Mouse (Mus musculus): ENCODE results near the gene Ifitm5. TPM values are rescaled to one million over a fixed set of nuclear protein-coding genes. Genes with fewer than 3 reads are reported as not detected.

The Ifitm5 gene
- total RNA-seq, 2 experiments from 2014 or later: 0.42 TPM; not detected in 1

DNA sequence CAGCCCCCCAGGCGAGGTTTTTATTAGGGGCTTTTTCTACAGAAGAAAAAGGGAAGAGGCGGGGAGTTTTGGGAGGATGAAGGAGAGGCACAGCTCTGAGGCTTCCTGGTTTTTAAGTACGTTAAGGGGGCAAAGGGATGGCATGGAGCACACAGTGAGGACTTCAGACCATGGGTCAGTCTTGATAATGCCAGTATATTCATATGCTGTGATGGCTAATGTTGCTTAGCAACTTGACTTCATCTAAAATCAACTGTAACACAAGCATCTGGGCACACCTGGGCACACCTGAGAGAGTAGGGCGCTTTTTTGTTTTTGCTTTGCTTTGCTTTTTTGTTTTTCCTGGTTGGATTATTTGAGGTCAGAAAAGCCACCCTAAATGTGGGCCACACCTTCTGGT, 16.8 kb upstream of the Ifitm5 start, which contains the start of gene Ifitm1:
Gene Ifitm1 (plus strand): TSS at position 301 of the 400 bp plus-strand sequence.
- no peak for DNase-seq
- intact Hi-C loops (cut with DNase I): no loop called here

DNA sequence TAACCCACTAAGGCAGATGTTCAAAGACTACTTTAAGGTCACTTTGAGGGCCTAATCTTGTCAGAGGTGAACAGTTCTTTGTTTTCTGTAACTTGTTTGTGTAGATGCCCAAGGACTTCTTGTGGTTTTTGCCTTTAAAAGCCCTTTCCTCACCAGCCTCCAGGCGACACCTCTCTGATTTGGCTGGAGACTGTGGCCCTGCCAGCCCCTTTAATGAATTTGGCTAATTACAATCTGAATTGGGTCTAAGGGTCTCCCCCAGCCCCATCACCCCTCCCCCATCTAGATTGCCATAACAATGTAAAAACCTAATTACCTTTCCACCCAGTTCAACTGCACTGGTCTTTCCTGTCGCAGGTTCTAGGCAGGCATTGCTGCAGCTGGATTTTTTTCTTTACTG, 12.6 kb upstream of the Ifitm5 start:
- intact Hi-C loops (cut with DNase I): no loop called here
- DNase-seq: no peak

DNA sequence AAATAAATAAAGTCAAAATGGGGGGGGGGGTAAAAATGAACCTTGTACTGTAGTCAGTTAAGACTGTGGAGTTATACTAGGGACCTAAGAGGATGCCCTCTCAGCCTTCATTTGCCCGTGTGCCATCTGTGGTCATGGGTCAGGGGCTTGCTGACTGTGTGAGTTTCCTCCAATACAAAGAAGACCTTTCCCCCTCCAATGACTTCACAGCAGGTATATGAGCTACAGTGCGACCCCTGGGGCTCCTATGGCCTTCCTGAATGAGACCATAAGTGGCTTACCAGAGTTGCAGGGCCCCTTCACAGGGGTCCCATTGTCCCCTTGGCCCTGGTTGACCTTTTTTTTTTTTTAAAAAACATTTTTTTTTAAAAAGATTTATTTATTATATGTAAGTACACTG, 11.3 kb upstream of the Ifitm5 start:
- DNase-seq: no peak
- intact Hi-C loops (cut with DNase I): no loop called here

DNA sequence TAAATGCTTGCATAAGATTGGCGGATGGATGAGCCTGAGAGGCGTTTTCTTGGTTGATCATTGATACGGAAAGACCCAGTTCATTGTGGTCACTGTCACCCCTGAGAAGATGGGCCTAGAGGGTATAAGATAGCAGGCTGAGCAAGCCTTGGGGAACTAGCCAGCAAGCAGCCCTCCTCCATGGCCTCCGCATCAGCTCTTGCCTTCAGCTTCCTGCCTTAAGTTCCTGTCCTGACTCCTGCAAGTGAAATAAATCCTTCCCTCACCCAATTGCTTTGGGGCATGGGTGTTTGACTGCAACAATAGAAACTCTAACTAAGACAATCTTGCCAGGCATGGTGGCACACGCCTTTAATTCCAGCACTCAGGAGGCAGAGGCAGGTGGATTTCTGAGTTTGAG, 9.9 kb upstream of the Ifitm5 start:
- DNase-seq: no peak
- intact Hi-C loops (cut with DNase I): no loop called here

DNA sequence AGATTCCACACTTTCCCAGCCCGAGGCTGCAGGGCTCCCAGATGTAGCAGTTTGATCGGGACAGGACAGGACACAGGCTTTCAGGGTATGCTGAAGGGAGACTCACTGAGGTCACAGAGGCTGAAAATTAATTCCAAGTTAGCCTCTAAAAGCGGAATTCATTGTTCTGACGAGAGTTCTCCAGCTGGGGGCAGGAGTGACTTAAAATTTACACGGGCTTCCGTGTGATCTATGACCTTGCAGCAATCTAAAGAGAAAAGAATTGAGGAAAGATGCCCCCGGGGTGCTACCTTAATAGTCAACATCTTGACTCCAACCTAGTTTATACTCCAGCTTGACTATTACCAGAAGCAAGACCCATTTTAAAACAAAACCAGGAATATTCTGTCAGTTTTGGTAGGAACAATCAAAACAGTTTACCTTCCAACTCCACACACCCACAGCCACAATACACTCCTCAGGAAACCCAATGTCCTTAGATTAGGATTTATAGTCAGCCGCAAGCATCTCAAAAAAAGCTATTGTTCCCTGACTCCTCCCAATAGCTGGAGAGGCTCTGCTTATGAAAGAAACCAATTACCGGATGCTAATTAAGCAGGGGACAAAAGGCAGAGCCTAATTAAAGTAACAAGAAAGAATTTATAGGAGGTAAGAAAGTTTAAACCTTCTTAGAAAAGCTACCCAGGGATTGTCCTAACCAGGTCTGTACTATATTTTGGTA, 9.2 kb upstream of the Ifitm5 start:
- DNase-seq: peak; percentile 67 to 68
- intact Hi-C loops (cut with DNase I): loop anchor here (1.0 to 5.0 kb wide), 4 partner anchors 49 to 213 kb away; partner anchors contain the start of gene Rnh1

DNA sequence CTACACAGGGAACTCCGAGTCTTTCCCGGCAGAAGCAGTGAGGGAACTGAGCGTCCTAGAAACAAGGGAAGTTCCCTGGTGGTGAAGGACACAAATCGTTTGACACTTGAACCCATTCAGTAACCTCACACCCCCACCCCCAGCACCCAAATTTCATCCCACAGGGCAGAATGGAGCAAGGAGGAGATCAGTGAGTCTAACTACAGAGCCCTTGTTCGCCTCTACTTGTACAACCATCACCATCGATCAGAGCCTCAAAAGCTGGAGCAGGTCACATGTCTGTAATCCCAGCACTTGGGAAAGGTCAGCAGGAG, 6.4 kb upstream of the Ifitm5 start:
- intact Hi-C loops (cut with DNase I): loop anchor here (1.0 to 5.0 kb wide), 2 partner anchors 15 to 216 kb away; partner anchors contain the start of genes Pgghg and Rnh1
- DNase-seq: no peak

DNA sequence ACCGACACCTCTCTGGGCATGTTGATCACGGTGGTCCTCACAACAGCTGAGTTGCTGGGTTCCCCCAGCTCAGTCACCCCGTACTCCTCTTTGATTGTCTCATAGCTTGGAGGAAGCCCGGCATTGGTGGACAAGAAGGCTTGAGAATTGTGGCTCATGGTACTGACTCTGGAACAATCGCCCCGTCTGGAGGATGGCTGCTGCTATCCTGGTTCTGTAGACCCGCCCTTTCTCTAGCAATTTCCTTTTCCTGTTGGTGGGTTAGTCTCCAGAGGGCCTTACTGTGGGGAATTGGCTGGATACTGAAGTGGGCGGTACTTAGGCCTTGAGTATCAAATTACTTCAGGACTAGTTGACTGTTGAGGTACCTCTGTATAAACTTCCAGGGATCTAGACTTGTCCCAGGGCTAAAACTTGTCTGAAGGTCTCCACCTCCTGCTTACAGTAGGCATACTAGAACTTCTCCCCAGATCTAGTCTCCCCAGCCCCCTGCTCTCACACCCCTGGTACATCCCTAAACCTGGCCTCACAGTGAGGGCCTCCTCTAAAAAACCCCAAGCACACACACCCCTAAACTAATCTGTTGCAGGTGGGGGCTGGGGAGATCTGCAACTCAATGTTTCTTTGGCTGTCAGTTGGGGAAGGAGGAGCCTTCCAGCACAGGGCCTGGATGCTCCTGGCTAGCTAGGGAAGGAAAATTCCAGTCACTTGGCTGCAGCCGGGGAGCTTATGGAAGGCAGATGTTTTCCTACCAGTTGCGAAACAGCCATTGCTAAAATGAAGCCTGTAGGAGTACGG, 5.9 kb upstream of the Ifitm5 start, which contains the start of the genes Gm45717 and Ifitm2:
Gene Gm45717 (minus strand): TSS at position 180 of the 798 bp plus-strand sequence.
Gene Ifitm2 (minus strand): TSS at position 230 of the 798 bp plus-strand sequence.
- intact Hi-C loops (cut with DNase I): loop anchor here (1.0 to 5.0 kb wide), 2 partner anchors 15 to 216 kb away; partner anchors contain the start of genes Pgghg and Rnh1
- DNase-seq: peak; percentile 82 to 85

DNA sequence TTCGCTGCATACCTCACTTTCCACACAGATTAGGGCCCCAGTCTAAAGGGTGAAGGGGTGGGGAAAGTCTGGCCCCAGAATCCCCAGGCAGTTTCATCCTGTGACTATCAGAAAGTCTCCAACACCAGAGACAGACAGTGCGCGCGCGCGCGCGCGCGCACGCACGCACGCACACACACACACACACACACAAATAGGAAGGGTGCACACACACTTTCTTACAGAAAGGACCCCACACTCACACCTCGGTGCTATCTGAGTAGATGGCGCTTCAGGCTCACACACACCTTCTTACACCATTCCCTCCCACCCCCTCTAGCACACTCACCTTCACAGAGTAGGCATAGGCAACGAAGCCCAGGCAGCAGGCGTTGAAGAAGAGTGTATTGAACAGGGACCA, 5.3 kb upstream of the Ifitm5 start:
- DNase-seq: no peak
- intact Hi-C loops (cut with DNase I): loop anchor here (5.0 kb wide), 1 partner anchor 217 kb away; the partner anchor contains the start of gene Rnh1

DNA sequence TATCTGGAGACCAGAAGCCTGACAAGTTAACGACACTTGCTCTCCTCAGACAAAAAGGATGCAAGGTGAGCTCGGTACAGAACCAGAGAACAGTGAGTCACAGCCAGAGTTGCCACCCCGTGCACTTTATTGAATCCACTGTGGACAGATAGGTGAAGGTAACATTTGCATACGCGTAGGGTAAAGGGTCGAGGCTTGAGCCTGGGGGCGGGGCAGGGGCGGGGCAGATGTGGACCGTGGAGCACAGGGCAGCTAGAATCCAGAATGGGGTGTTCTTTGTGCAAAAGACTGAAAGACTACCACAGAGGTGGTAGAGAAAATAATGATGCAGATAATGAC, 4.6 kb upstream of the Ifitm5 start:
- DNase-seq: no peak

DNA sequence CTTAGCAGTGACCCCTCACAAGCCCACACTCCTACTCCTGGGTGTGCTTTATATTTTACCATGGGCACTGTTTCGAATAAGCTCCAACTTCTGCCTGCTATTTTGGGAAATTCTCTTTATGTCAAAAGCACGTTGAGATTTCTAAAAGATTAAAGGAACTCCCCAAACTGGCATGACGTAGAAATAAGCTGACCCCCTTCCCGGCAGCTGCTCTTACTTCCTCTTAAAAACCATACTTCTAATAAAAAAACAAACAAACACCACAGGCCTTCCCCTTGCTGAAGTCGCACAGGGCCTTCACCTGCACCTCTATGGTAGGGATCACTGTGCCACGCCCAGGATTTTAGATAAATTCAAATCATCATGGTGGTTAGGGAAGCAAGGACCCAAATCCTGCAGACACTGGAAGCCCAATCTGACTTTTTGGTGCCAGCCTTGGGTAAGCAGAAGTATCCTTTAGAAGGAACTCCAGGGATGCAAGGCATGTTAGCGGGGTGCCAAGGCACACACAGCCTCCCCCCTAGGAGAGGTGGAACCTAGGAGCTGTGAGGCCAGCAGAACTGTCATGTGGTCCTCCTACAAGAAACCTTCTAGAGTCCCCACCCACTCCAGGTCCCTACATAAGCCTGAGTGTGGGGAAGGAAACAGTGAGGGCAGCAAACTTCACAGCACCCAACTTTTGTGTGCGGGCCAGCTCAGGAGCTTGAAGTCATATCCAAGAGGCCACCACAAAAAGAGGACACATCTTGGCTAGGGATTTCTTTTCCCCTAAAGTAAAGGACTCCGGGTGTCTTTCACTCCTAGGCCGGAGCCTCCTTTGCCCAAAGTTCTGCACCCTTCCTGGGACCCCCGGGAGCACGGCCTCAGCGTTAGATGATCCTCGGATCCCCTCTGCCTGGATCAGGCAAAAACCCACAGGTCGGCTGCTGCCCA, 4.0 kb upstream of the Ifitm5 start:
- intact Hi-C loops (cut with DNase I): no loop called here
- no peak for DNase-seq

More for the DNA sequence above, 4.6 kb upstream of the Ifitm5 start:
- intact Hi-C loops (cut with DNase I): loop anchor here (5.0 kb wide), 1 partner anchor 218 kb away; the partner anchor contains the start of gene Rnh1

DNA sequence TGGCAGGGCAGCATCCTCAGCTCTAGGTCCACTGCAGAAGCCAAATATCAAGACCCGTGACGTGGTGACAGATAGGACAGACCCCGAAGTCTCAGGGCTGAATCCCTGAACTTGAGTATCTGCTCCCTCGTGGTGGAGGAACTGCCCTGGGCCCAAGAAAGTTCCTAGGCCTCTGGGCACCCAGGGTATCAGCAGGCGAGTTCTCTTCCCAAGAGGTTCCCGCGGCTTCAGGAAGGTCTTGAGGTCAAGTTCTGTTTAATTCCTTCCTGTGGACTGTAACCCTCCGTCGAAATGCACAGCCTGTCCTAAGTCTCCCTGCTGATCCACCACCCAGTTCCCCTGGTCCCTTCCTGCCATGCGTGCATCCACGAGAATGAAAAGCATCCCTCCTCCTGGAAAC, 3.0 kb upstream of the Ifitm5 start:
- DNase-seq: no peak
- intact Hi-C loops (cut with DNase I): no loop called here

DNA sequence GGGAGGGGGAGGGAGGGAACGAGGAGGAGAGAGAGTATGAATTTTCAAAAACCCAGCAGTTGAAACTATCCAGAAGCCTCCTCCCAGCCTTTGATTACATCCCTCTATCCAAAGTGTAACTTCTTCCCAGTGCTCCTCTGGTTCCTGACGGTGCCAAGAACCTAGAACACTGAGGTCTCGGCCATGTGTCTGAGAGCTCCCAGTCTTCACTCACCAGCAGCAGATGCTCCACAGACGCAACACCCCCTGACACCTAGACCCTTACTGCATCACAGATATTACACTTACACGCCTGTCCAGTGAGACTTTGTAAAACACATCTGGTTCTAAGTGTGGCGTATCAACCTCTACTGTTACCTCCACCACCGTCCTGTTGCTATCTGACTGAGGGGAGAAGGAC, 2.4 kb upstream of the Ifitm5 start:
- intact Hi-C loops (cut with DNase I): no loop called here
- DNase-seq: no peak

DNA sequence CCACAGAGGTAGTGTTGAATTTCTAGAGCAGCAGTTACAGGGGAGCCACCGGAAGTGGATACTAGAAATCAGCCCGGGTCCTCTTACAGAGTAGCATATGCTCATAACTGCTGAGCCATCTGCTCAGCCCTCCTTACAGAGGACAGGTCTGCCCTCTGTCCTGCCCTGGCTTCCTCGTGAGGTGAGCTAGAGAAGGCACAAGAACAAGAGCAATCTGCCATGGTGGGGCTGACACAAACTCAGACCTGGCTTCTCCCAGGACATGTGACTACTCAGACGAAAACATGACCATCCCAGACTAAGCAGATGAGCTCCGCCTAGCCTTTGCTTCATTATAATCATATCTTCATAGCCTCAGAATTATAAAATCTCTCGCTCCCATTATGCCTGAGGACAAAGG, 1.7 kb upstream of the Ifitm5 start:
- DNase-seq: no peak
- intact Hi-C loops (cut with DNase I): no loop called here

DNA sequence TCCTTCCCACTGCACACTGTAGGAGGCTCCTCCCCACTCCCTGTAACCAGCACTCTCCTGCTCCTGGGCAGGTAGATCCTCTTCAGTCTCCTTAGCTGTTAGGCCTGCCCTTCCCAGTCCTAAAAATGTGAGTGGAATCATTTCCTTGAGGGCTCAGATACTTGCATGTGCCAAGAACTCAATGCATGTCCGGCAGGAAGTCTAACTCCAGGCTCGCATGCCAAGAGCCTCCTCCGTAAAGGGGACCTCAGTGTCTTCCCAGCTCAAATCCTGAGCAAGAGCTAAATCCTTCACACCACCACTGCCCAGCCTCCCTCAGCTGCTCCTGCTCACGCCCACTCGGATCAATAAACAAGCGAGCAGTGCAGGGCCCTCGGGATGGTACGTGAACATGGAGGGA, 960 bp upstream of the Ifitm5 start:
- intact Hi-C loops (cut with DNase I): no loop called here
- peak in 1 of 2 experiments; percentile 48 for DNase-seq

DNA sequence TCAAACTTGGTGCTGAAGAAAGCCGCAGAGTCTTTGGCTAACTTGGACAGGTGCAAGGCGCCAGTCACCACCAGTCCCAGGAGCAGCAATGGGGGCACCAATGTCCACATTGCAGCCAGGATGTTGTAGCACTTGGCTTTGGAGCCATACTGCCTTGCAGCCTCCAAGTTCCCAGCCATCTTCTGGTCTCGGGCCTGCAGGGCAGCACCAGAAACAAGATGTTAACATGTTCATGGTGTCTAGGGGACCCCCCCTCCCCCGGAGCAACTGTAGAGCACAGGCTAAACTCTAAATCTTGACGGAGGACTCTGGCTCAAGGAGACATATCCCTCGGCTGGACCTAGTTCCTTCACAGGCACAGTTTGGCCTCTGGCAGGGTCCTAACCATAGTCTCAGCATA, 836 bp downstream of the Ifitm5 start:
- intact Hi-C loops (cut with DNase I): loop anchor here (10.0 kb wide), 1 partner anchor 516 kb away; the partner anchor contains the start of genes Cd151 and Cracr2b
- no peak for DNase-seq

DNA sequence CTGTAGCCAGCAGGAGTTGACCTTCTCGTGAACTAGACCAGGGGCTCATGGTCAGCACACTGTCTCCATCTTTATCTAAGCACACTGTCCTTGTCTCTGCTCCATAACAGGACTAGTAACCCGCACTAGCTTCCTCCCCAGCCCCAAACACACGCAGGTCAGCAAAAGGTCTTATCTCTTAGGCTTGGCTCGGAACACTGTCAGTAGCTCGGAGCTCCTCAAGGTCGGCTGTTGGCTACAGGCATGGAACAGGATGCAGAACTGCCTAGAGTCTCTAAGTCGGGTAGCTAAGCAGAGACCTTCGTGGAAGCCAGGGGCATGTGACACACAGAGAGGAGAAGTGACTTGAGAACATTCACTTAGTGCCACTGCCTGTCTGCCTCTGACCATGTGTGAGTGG, 1.9 kb downstream of the Ifitm5 start:
- DNase-seq: no peak
- intact Hi-C loops (cut with DNase I): loop anchor here (10.0 kb wide), 1 partner anchor 517 kb away; the partner anchor contains the start of genes Cd151 and Cracr2b

DNA sequence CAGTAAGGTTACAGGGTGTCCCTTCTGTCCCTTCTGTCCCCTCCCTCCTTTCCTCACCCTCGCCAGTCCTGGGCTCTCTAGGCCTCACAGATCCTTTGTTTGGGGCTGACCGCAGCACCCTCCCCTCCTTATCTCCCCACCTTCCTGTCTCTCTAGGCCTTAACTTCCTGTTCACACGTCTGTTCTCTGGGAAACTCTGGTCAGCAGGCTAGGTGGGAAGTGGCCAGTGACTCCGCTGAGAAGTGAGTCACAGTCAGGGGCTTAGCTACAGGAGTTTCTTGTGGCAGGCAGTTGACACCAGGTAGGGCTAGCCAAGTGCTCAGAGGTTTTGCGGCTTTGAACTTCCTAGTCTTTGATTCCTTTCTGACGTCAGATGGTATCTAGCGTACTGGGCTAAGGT, 3.1 kb downstream of the Ifitm5 start:
- intact Hi-C loops (cut with DNase I): loop anchor here (10.0 kb wide), 1 partner anchor 518 kb away; the partner anchor contains the start of genes Cd151 and Cracr2b
- DNase-seq: no peak

DNA sequence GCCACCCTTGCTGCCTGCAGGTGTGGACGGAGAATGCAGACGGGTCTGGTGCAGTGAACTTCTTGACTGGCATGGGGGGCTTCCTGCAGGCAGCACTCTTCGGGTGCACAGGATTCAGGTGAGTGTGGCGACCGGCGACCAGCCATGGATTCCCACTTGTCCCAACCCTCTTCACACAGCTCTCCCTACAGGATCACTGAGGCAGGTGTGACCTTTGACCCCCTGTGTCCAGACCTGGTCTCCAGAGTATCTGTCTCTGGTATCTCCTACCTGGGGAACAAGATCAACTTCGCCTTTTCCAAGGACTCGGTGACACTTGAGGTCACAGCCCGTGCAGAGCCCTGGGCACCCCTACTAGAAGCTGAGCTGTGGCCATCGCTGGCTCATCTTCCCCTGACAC, 3.8 kb downstream of the Ifitm5 start:
- no peak for DNase-seq
- intact Hi-C loops (cut with DNase I): loop anchor here (10.0 kb wide), 1 partner anchor 518 kb away; the partner anchor contains the start of genes Cd151 and Cracr2b

DNA sequence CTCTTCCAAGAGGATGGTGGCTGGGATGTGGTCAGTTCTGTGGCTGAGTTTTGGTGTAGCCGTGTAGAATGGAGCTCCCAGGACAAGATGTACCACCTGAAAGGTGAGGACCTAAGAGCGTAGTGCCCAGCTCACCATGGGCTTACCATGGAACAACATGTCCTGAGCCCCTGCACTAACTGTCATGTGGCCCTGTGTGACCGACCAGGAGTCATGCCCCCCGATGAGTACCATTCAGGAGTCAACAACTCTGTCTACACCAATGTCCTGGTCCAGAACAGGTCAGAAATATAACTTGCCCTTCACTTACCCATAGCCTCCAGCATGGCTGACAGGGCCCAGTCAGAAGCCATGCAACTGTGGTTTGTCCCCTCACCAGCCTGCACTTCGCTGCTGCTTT, 4.8 kb downstream of the Ifitm5 start:
- DNase-seq: no peak
- intact Hi-C loops (cut with DNase I): loop anchor here (10.0 kb wide), 1 partner anchor 520 kb away; the partner anchor contains the start of genes Cd151 and Cracr2b

DNA sequence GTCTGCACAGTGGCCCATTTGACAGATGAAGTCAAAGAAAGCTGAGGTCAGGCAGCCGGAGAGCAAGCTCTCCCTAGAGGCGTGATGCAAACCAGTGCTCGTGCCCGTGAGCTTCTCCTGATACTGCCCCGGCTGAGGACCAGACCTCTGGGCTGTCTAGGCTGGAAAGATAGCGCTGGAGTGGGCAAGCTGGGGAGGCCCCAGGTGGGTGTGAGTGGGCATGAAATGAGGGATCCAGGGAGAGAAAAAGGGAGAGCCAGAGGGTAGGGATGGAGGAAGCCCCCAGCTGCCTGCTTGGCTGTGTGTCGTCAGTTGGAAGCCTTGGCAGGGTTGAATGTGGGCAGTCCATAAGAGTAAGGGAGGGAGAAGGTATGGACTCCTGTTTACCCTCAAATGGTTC, 5.9 kb downstream of the Ifitm5 start:
- intact Hi-C loops (cut with DNase I): loop anchor here (10.0 kb wide), 1 partner anchor 521 kb away; the partner anchor contains the start of genes Cd151 and Cracr2b

More for the DNA sequence above, 5.9 kb downstream of the Ifitm5 start:
- no peak for DNase-seq
